Mouse (Mus musculus) c-Kit-positive CD71-positive TER-119-negative erythroid progenitor cells, embryonic 14.5 days (primary cell): ENCODE measurements around the gene Pidd1.

Experiments
- DNase-seq: peaks from one replicate; pipeline ENCODE4 v3.0.0-alpha.2; 2013; ENCODE audit warnings: low read depth

Pidd1 gene

DNA sequence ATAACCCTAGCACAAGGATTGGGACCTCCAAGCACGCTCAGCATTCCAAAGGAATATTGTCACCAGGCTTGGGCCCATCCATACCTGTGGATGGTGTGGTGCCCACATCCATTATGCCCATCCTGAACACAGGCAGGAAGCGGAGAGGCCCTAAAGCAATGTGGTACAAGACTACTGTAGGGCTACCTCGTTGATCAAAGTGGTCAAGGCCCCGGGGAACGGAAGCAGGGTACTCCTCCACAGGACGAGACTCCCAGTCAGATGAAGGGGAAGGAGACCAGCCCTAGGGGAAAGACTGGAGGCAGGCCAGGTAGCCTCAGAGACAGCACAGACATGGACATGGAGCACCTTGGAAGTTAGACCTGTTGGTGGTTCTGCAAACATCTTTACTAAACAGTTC, 28.9 kb upstream of the Pidd1 start:
- DNase-seq: no peak

DNA sequence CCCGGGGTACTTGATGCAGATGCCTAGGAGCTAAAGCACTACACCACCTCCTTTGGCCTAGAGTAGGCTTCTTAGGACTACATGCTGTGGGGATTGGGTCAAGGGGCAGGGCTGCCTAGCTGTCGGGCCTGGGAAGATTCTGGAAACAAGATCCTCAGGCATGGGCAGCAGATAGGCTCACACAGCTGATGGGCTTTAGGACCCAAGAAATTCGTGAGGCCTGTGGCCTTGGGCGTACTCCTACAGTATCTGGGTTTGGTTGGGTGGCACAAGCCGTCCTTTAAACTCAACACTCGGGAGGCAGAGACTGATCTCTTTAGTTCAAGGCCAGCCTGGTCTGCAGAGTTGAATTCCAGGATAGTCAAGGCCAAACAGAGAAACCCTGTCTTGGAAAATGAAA, 28.4 kb upstream of the Pidd1 start:
- no peak for DNase-seq

DNA sequence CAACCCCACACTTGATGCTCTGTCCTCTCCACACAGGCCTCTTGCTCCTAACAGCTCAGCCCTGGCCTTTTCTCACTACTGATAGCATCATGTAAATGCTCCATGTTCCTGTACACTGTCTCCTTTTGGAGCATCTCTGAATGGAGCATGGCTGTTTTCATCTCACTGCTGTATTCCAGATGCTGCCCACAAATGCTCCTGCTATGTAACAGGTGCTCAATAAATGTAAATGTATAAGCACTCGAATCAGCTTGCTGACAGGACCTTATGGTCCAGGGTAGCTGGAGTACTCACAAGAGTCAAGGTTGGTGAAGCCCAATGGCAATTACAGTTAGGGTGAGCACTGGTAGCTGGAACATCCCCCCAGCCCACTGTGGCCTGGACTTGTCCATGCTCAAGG, 27.4 kb upstream of the Pidd1 start:
- no peak for DNase-seq

DNA sequence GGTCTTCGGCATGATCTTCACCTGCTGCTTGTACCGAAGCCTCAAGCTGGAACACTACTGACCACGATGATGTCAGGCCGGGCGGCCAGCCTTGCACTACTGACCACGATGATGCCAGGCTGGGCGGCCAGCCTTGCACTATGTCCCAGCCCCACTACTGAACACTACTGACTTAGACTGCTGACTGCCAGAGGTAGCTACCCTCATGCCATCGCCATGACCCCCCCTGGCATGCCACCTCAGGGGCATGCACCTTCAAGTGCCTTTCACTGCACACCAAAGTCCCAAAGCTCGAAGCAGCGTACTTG, 26.8 kb upstream of the Pidd1 start:
- no peak for DNase-seq

GRCm38 (mm10) chr7:141469901-141470636, 26.2 kb upstream of the Pidd1 start:
- DNase-seq: no peak

GRCm38 (mm10) chr7:141469352-141469751, 25.5 kb upstream of the Pidd1 start:
- DNase-seq: no peak

- DNase-seq: peak; percentile 77
Measured at GRCm38 (mm10) chr7:141468522-141469211, 24.8 kb upstream of the Pidd1 start.

DNA sequence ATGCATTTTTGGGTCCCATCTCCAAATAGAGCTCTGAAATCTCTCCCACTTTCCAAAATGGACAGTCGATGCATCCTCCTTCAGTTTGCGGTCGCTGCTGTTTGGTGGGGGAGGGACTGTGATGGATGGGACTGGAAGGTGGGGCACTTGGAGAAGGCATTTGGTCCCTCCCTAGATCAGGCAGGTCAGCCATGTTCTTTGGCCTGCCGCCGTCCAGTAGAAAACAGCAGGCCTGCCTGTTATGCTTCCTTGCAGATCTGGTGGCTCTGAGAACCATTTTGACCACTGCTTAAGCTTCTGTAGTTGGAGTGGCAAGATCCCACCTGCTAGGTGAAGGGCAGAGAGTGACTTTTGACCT, 24.3 kb upstream of the Pidd1 start:
- DNase-seq: no peak

GRCm38 (mm10) chr7:141467230-141468030, 23.6 kb upstream of the Pidd1 start, which contains the start of gene Cd151:
TSS of gene Cd151 (plus strand) at chr7:141467392.
- no peak for DNase-seq

GRCm38 (mm10) chr7:141466607-141467148, 22.9 kb upstream of the Pidd1 start:
- DNase-seq: no peak

DNA sequence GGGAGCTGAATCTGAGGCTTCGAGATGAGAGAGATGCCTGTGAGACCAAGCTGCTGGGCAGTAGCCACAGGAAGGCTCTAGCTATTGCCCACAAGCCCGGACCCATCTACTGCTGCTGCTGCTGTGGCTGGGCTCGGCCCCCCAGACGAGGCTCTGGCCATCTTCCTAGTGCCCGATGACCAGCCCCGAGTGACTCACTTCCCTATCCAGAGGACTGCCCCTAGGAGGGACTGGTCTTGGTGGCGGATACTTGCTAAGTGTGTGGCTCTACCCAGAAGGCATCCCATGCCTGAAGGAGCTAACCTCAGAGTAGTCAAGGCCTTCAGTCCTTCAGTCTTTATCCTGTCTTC, 22.2 kb upstream of the Pidd1 start:
- DNase-seq: no peak

DNA sequence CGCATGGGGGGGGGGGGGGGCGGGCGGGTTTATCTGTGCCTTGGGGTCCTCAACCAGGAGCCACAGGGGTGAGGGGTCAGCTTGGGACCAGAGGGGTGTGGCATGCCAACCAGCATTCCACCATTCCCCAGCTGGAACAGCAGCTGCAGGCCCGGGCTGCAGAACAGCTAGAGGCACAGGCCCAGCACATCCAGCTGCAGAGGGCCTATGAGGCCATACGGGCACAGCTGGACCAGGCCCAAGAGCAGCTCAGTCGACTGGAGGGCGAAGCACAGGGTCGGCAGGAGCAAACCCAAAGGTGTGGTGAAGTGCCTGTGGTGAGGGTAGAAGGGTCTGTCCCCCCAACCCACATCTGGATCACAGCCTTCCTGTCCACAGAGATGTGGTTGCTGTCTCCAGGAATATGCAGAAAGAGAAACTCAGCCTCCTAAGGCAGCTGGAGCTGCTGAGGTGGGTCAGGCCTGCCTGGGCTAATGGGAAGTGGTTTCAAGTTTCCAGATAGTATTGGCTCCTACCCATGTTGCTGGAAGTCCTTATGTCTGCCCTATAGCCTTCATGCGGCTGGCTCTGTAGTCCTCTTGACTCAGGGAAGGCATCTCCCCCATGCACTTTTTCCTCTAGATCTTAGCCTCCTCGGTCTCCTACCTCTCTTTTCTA, 21.7 kb upstream of the Pidd1 start:
- DNase-seq: no peak

GRCm38 (mm10) chr7:141464603-141465201, 20.9 kb upstream of the Pidd1 start:
- DNase-seq: no peak

GRCm38 (mm10) chr7:141463824-141464602, 20.2 kb upstream of the Pidd1 start:
- DNase-seq: no peak

DNA sequence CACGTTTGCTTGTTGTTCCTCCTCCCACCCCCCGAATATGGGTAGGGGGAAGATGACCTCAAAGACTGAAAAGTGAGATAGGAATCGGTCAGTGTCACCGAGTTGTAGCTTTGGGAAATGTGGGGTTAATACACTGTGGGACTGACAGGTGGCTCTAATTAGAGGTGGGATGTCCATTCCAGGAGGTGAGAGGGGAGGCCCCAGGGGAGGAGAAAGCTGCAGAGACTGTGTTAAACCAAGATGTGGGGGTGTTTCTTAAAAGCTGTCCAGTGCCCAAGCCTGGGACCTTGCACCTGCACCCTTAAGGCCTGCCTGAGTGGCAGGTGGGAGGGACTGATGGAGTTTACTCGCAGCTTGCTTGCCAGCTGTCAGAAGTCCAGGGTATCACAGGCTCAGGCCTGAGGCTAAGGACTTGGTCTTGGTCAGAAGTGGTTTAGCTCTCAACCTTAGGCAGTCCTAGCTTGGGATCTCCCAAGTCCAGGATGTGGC, 18.6 kb upstream of the Pidd1 start:
- DNase-seq: no peak

- DNase-seq: no peak
Measured at GRCm38 (mm10) chr7:141461521-141462332, 17.9 kb upstream of the Pidd1 start.

- DNase-seq: no peak
Measured at GRCm38 (mm10) chr7:141460391-141461113, 16.7 kb upstream of the Pidd1 start, which contains the start of gene Cracr2b. TSS of gene Cracr2b (plus strand) at chr7:141461094.

DNA sequence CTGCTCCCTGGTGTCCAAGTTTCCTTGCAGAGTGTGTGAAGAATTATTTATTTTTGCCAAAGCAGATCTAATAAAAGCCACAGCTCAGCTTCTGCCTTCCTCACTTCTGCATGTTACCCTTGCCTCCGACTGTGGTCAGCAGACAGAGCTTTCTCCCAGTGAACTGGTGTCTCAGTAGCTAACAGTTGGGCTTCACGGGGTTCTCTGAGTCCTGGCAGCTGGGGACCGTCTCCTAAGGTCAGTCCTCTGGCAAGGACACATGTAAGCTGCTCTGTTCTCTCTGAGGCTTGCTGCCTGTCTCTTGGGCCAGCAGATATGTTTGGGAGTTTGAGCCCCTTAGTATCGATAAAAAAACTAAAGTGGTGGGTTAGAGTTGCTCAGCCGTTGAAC, 16.2 kb upstream of the Pidd1 start:
- DNase-seq: no peak

DNA sequence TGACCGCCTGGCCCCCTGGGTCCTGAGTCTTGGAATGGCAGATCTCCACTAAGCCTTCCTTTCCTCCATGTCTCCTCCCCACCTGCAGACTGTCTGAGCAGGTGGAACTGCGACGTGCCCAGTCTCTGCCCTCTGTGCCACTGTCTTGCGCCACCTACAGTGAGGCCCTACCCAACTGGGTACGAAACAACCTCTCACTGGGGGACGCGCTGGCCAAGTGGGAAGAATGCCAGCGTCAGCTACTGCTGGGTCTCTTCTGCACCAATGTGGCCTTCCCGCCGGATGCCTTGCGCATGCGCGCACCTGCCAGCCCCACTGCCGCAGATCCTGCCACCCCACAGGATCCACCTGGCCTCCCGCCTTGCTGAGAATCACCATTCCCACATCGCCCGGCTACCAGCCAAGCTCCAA, 15.5 kb upstream of the Pidd1 start:
- no peak for DNase-seq
